Mouse (Mus musculus) limb, embryonic 15.5 days (tissue): Measurements from ENCODE around the gene Gpr19. TPM values are rescaled to one million over a fixed set of nuclear protein-coding genes. Genes with fewer than 3 reads are reported as not detected.

Source experiments
- ATAC-seq: fragments of 200-750 bp; cut with Nextera tagmentation; 2 replicates; pipeline ENCODE4 v1.8.0; 2017; ENCODE audit warnings: low read depth, moderate TSS enrichment; ENCODE audit not compliant: insufficient number of reproducible peaks, low FRiP score, low TSS enrichment
- H3K27ac ChIP-seq: fragments of 300-500 bp; sonication (generic); 2 replicates; pipeline ENCODE4 v1.5.1; 2015; ENCODE audit warnings: moderate library complexity, mild to moderate bottlenecking, inconsistent platforms
- H3K27me3 ChIP-seq: fragments of 300-500 bp; sonication (generic); 2 replicates; pipeline ENCODE4 v1.6.1; 2015; ENCODE audit warnings: inconsistent platforms
- H3K36me3 ChIP-seq: fragments of 300-500 bp; sonication (generic); 2 replicates; pipeline ENCODE4 v1.6.1; 2015; ENCODE audit warnings: inconsistent platforms
- H3K4me1 ChIP-seq: fragments of 300-500 bp; sonication (generic); 2 replicates; pipeline ENCODE4 v1.6.1; 2015; ENCODE audit warnings: inconsistent platforms
- H3K4me2 ChIP-seq: fragments of 300-500 bp; sonication (generic); 2 replicates; pipeline ENCODE4 v1.6.1; 2015; ENCODE audit warnings: mild to moderate bottlenecking, inconsistent platforms
- H3K4me3 ChIP-seq: fragments of 300-500 bp; sonication (generic); 2 replicates; pipeline ENCODE4 v1.5.1; 2015; ENCODE audit warnings: mild to moderate bottlenecking, inconsistent platforms
- H3K9ac ChIP-seq: fragments of 300-500 bp; sonication (generic); 2 replicates; pipeline ENCODE4 v1.6.1; 2015; ENCODE audit warnings: inconsistent platforms
- H3K9me3 ChIP-seq: fragments of 300-500 bp; sonication (generic); 2 replicates; pipeline ENCODE4 v1.6.1; 2016; ENCODE audit warnings: inconsistent platforms
- WGBS: fragments of 180-500 bp; shearing (Covaris S2); methylation state at CpG from one replicate; pipeline ENCODE4 v1.1.7; 2015; 5-methylcytosine and 5-hydroxymethylcytosine counted together
- polyA plus RNA-seq: library from polyadenylated mRNA; unstranded; fragments of >200 nt; fragmentation: Nextera tagmentation; extraction: Ambion mirVana; gene quantifications from 2 replicates; pipeline ENCODE4 v1.2.1, GENCODE M21; 2015

The Gpr19 gene
- polyA plus RNA-seq, 1 experiment from 2014 or later: 7.2 TPM

DNA sequence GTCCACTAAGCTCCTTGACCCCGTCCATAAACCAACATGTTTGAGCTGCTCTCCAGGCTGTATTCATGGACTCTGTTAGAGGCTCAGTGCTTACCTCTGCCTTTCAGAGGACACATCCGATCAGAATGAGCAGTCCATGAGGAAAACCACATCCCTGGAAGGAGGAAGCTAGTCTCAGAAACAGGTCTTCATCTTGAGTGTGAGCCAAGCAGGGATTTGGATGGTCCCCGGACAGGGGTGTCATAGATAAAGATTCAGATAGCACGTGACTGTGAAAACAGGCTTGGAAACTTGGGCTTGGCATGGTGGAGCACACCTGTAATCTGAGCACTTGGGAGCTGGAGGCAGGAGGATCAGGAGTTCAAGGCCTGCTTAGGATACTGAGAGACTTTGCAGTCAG is 31.5 kb upstream of the Gpr19 start:
- Histone ChIP-seq H3K4me2 (peak overlapping the region; percentile 79), H3K27me3 (no peaks in the 10 kb centered on the region), H3K4me3 (peak overlapping the region; percentile 58), H3K36me3 (no peaks in the 10 kb centered on the region), H3K4me1 (peaks cover 30% of the 10 kb centered on the region), H3K27ac (peak overlapping the region; percentile 11; the same call in 1 of the 2 replicates), H3K9me3 (no peaks in the 10 kb centered on the region), H3K9ac (no peak overlapping the region)
- no peak for ATAC-seq
- WGBS: 53% methylated on average over 4 of the region's 4 CpGs

GRCm38 (mm10) chr6:134928889-134929310 is 30.5 kb upstream of the Gpr19 start:
- peaks cover 30% of the 10 kb centered on the region for H3K4me1 ChIP-seq
- H3K27ac ChIP-seq: peak overlapping the region; percentile 100
- H3K4me2 ChIP-seq: peak overlapping the region; percentile 79
- no peaks in the 10 kb centered on the region for H3K27me3 ChIP-seq
- under 1% methylated on average over 15 of the region's 15 CpGs for WGBS
- peak overlapping the region; percentile 18; the same call in 1 of the 2 replicates for H3K9ac ChIP-seq
- no peaks in the 10 kb centered on the region for H3K36me3 ChIP-seq
- H3K9me3 ChIP-seq: no peaks in the 10 kb centered on the region
- ATAC-seq: peak; percentile 59; the same call in 1 of the 2 replicates
- peak overlapping the region; percentile 58 for H3K4me3 ChIP-seq

GRCm38 (mm10) chr6:134928096-134928888 is 29.9 kb upstream of the Gpr19 start:
- ATAC-seq: peak; percentile 94
- WGBS: under 1% methylated on average over 63 of the region's 63 CpGs
- H3K4me1 ChIP-seq: peaks cover 35% of the 10 kb centered on the region

DNA sequence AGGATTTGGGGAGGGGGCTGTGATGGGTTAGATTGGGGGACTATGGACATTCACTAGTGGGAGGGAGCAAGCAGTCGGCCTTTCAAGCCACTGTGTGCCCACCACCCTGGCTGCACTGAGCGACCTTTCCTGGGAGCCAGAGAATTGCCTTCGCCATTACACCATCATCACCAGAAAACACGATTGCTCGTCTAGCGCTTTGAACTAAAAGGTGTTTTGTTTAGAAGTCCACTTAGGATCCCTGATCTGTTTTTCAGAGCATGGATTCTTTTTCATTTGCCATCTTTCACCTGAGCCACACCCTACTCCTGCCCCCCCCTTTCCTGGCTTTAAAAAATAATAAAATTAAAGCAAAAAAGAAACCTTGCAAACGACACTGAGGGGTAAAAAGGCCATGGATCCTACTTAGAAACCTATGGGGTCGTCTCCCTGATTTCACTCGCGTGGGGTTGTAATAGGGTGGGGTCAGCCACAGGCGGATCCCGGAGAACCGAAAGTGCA is 29.3 kb upstream of the Gpr19 start:
- 2% methylated on average over 13 of the region's 13 CpGs for WGBS
- Histone ChIP-seq H3K36me3 (no peaks in the 10 kb centered on the region), H3K27ac (peak overlapping the region; percentile 100), H3K27me3 (no peaks in the 10 kb centered on the region), H3K4me1 (peaks cover 34% of the 10 kb centered on the region), H3K9me3 (no peaks in the 10 kb centered on the region), H3K9ac (peak overlapping the region; percentile 73), H3K4me3 (peak overlapping the region; percentile 58), H3K4me2 (peak overlapping the region; percentile 79)
- ATAC-seq: no peak

More at GRCm38 (mm10) chr6:134928096-134928888, 29.9 kb upstream of the Gpr19 start:
- Histone ChIP-seq H3K4me3 (peak overlapping the region; percentile 58), H3K27me3 (no peaks in the 10 kb centered on the region), H3K36me3 (no peaks in the 10 kb centered on the region), H3K9ac (peak overlapping the region; percentile 73), H3K9me3 (no peaks in the 10 kb centered on the region), H3K4me2 (peak overlapping the region; percentile 79), H3K27ac (peak overlapping the region; percentile 100)

- no peaks in the 10 kb centered on the region for H3K36me3 ChIP-seq
- ATAC-seq: no peak
- under 1% methylated on average over 63 of the region's 63 CpGs for WGBS
These were observed 28.6 kb upstream of the Gpr19 start for GRCm38 (mm10) chr6:134926803-134927594.

DNA sequence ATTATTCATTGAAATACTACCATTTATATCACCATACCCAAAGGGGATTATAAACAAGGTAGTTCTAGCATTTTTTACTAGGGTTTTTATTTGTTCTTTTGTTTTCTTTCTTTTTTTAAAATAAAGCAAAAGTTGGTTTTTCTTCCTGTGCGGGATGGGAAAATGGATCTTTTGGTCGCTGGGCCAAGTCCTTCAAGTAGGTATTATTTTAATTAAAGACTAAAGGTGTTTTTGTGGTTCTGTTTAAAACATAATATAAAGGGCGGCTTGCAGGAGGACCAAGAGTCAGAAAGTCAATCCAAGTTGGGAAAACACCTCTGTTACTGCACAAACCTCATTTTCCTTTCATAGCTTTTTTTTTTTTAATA is 27.9 kb upstream of the Gpr19 start:
- H3K9me3 ChIP-seq: no peaks in the 10 kb centered on the region
- H3K27ac ChIP-seq: peak overlapping the region; percentile 100
- WGBS: 25% methylated on average over 3 of the region's 3 CpGs
- H3K36me3 ChIP-seq: no peaks in the 10 kb centered on the region
- H3K4me2 ChIP-seq: peak overlapping the region; percentile 79
- no peaks in the 10 kb centered on the region for H3K27me3 ChIP-seq
- peaks cover 41% of the 10 kb centered on the region for H3K4me1 ChIP-seq
- no peak for ATAC-seq
- H3K4me3 ChIP-seq: peak overlapping the region; percentile 58
- H3K9ac ChIP-seq: peak overlapping the region; percentile 73

More at GRCm38 (mm10) chr6:134926803-134927594, 28.6 kb upstream of the Gpr19 start:
- Histone ChIP-seq H3K27ac (peak overlapping the region; percentile 100), H3K27me3 (no peaks in the 10 kb centered on the region), H3K4me3 (peak overlapping the region; percentile 58), H3K9ac (peak overlapping the region; percentile 73), H3K4me2 (peak overlapping the region; percentile 79), H3K4me1 (peaks cover 40% of the 10 kb centered on the region), H3K9me3 (no peaks in the 10 kb centered on the region)

DNA sequence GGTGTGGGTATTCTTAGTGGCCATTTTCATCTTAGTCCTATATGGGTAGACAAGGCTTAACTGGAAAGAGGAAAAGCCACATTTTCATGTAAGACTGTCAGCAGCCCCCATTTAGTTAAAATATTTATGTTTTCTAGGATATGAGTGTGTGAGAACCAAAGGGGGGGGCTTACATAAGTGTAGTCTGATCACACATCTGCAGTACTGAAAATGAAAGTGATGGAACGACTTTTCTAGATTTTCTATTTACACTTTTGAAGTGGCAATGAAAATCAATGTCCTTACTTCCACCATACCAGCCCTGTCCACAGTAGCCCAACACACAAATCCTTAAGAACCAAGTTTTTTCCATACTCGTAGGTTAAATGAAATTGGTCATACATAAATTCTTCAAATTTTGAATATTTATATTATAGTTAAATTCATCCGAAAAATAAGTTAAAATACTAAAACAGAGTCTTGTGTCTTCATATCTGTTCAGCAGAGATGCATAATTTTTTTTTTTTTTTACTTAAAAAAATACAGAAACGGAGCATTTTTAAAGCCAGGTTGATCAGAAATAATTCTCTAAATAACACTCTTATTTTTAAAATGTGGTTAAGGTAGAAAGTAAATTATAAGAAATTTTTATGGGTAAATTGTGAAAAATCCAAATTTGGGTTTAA is 27.4 kb upstream of the Gpr19 start:
- ATAC-seq: no peak
- Histone ChIP-seq H3K4me1 (peaks cover 41% of the 10 kb centered on the region), H3K27me3 (no peaks in the 10 kb centered on the region), H3K36me3 (no peaks in the 10 kb centered on the region), H3K9ac (no peak overlapping the region), H3K4me2 (no peak overlapping the region), H3K4me3 (no peak overlapping the region), H3K27ac (no peak overlapping the region), H3K9me3 (no peaks in the 10 kb centered on the region)
- 71% methylated on average over 4 of the region's 4 CpGs for whole genome bisulfite sequencing

- Histone ChIP-seq H3K4me1 (peaks cover 34% of the 10 kb centered on the region), H3K27ac (no peak overlapping the region), H3K36me3 (no peaks in the 10 kb centered on the region), H3K9me3 (no peaks in the 10 kb centered on the region), H3K9ac (no peak overlapping the region), H3K27me3 (no peaks in the 10 kb centered on the region), H3K4me3 (no peak overlapping the region), H3K4me2 (no peak overlapping the region)
- WGBS: 75% methylated on average over 3 of the region's 3 CpGs
- ATAC-seq: no peak
These were observed 25.9 kb upstream of the Gpr19 start for GRCm38 (mm10) chr6:134924262-134924661.

GRCm38 (mm10) chr6:134923670-134924069 is 25.3 kb upstream of the Gpr19 start:
- ATAC-seq: no peak
- 69% methylated on average over 4 of the region's 4 CpGs for WGBS
- H3K9ac ChIP-seq: no peak overlapping the region
- H3K9me3 ChIP-seq: no peaks in the 10 kb centered on the region
- no peaks in the 10 kb centered on the region for H3K27me3 ChIP-seq
- no peak overlapping the region for H3K27ac ChIP-seq
- peak overlapping the region; percentile 14 for H3K4me3 ChIP-seq
- peak overlapping the region; percentile 27; the same call in 1 of the 2 replicates for H3K4me2 ChIP-seq
- peaks cover 37% of the 10 kb centered on the region for H3K4me1 ChIP-seq
- no peaks in the 10 kb centered on the region for H3K36me3 ChIP-seq

DNA sequence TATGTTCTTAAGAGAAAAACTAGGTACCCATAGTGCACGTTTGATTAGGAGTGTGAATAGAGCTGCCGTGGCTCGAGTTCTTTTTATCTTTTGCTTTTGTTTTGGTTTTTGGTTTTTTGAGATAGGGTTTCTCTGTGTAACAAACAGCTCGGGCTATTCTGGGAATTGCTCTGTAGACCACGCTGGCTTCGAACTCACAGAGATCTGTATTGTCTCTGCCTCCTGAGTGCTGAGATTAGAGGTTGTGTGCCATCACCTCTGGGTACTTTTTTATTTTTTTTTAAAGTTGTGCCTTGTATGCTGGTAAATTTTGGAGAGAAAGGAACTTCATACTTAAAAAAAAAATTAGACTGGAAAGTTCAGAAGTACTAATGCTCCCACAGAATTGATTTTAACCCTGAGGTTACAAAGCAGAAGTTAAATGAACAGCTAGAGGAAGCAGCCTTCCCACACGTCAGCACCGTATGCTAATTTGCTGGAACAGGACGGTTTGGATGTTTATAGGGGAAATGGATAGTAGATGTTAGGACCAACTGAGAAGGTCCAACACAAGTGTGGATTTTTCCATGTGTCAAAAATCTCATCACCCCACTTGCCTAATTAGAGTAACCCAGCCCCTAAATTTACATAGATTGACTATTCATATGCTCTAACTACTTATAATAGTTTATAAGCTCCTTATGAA is 24.3 kb upstream of the Gpr19 start:
- Histone ChIP-seq H3K4me1 (peaks cover 37% of the 10 kb centered on the region), H3K27ac (no peak overlapping the region), H3K9ac (no peak overlapping the region), H3K4me3 (peak overlapping the region; percentile 62), H3K36me3 (no peaks in the 10 kb centered on the region), H3K4me2 (peak overlapping the region; percentile 87), H3K27me3 (no peaks in the 10 kb centered on the region), H3K9me3 (no peaks in the 10 kb centered on the region)
- ATAC-seq: no peak
- WGBS: 56% methylated on average over 9 of the region's 9 CpGs
